Mouse (Mus musculus): ENCODE results near the gene Hbs1l.

- TF ChIP-seq CTCF (conservative IDR thresholded peaks at IDR 0.05; ENCODE audit: low read length) (no peak), NANOG (IDR thresholded peaks at IDR 0.05; ENCODE audit: borderline replicate concordance, low read length) (no peak)
Observed at GRCm38 (mm10) chr10:21318996-21319395, 23.2 kb downstream of the Hbs1l start.

All from E14TG2a.4 (cell line).